Mouse (Mus musculus) gastrocnemius, postnatal 25 days (tissue): ENCODE results near the gene Pgpep1. TPM values are rescaled to one million over a fixed set of nuclear protein-coding genes. Genes with fewer than 3 reads are reported as not detected.
A peak's percentile ranks its signal among the peaks of the same experiment; 100 is the strongest.

ENCODE experiments used
- DNase-seq: peaks from one replicate; pipeline ENCODE4 v3.0.0; 2022
- total RNA-seq, 2 experiments: library from RNA; stranded (reverse); gene quantifications; 1 replicate in 1 of 2; 2 replicates in 1 of 2; pipeline ENCODE4 v1.2.3; 2021

The Pgpep1 gene
- total RNA-seq, 2 experiments from 2014 or later: 18.6 to 22.6 TPM

DNA sequence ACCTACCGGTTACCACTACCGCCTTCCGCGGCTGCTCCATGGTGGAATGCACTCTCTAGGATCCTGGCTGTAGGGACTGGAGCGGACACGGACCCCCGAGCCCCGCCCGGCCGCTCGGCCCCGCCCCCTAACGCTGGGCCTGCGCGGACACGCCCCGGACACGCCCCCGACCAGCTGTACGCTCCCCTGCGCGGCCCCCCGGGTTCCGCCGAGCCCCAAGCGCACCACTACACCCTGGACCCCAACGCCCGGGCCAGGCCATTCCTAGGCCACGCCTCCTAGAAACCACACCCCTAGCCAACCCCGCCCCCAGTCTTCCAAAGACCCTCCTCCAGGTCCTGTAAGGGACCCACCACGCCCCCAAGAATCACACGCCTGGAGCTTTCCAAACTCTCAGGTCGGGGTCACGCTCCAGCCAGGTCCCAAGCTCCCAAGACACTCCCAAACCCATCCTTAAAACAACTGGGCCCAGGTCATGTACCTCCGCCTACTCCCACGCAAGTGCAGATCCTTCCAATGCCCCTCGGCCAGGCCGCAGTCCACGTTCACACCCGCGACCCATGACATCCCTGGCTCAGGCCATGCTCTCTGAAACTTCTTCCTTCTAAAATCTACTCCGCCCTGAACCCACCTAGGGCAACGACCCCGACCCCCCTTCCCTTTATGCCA is 450 bp downstream of the Pgpep1 start:
- DNase-seq: peak; percentile 93

DNA sequence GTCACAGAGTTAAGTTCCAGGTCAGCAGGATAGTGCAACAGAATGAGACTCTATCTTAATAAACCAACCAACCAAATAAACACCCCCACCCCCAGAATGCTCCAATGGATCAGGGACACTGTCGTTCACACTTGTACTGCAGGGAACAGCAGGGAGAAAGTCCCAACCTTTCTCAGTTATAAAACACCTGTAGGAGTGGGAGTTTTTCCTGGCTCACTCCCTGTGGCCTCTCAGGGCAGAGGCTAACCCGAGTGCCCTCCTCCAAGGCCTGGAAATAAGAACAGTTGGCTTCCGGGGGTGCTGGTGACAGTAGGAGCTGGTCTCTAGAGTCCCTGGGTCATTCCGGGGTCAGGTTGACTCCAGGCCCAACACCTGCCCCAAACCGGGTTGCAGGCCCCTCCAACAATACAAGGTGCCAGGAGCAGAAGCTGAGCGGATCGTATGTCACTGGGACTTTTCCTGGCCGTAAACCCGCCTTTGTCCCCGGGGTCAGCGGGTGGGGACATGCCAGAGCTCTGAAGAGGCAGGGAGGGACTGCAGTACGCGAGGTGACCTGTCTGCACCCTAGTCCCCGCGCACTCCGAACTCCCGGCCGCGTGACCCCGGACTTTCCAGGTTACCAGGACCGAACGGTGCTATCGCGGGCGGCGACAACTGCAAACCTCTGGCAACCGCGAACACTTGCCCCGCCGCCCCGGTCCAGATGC is 1.1 kb downstream of the Pgpep1 start:
- DNase-seq: no peak

DNA sequence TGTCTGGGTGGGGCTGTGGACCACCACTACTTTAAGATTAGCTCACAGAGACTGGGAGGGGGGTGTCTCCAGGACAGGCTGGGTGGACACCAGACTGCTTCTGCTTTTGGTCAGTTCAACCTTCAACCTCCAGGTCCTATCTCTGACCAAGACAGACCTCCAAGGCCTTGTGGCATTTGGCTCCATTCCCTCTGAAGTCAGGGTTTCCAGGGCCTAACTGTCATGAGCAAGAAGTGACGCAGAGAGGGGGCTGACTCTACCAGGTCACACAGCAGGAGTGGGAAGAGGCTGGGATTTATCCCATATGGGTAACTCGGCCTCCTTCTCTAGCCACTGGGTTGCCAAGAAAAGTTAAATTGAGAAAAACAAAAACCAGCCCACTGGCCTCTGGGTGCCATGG is 2.4 kb downstream of the Pgpep1 start:
- no peak for DNase-seq

DNA sequence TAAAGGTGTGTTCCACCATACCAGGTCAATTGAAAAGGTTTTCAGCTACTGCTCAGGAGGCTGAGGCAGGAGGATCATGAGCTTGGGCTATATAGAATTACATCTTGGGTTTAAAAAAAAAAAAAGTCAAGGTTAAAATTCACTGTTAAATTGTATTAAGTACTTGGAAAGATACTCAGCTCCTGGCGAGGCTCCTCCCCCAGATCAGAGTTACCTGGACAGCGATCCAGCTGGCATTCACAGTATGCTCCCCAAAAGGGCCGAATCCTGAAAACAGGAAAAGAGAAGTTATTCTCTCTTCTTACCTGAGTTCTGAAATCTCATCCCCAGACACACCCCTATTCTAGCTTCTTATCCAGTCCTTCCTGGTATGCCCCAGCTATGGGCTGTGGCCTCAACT is 3.0 kb downstream of the Pgpep1 start:
- DNase-seq: no peak

DNA sequence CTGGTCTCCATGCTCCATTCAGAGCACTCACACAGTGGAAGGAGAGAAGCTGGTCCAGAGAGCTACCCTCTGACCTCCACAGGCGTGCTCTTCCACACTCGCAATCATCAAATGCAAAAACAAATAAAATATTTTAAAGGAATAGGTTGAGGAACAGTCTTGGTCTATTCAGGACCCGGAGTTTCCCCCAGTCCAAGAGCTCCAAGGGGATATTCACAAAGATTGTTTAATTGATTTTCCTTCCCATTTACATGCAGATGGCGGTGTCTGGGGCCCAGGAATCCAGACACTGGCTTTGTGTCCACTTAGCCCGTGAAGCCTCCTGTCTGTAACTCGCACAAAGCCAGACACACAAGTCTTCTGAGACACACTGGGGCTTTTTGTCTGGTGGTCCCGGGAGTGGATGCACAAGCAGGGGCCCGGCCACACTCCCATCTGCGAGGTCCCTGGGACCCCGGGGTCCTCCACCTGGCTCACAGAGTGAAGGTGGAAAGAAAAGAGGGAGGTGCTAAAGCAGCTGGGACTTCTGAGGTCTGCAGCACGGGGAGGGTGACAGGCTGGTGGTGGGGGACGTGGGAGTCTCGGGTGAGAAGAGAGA is 3.9 kb downstream of the Pgpep1 start:
- DNase-seq: no peak

DNA sequence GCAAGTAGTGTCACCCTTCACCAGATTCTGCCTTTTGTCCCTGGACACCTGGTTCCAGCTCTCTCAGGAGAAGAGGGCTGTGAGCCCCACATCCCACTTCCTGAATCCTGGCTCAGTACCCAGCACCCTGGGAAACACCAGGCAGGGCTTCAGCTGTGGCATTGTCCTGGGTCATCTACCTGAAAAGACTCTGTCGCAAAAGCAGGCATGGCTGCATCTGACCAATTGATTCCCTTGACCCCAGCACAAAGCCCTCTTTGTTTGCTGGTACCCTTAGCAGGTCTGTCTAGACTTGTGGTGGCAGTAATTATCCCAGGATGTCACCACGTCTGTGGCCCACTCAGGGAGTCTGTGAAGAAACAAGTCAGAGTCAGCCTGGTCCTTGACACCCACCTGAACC is 4.7 kb downstream of the Pgpep1 start:
- no peak for DNase-seq

DNA sequence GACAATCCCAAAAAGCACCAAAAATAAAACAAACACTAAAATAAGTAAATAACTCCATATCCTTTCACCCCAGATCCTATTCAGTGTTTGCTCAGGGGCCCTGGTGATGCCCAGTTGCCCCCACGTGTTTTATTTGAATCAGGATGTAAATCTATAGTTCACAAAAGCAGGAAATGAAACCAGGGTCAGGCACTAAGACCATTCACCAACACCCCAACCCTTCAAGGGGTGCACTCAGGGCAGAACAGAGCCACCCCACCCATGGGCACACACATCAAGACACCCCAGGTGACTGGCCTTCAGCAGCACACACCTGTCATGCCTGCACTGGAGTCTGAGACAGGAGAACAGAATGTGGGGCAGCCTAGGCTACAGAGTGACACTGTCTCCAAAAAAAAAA is 6.1 kb downstream of the Pgpep1 start:
- no peak for DNase-seq

DNA sequence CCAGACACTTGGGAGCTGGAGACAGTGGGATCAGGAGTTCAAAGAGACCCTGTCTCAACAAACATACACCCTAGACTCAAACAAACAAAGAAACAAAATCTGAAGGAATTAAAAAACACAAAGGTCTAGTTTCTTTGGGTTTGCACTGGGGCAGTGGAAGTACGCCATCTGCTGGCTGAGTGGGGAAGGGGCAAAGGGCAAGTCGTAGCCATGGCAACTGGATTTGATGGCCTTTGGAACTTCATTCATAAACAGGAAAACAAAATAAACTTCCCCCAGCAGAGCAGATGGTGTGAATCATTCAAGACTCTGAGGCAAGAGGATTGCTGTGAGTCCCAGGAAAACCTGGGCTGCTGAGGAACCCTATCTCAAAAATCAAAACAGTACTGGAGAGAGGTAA is 7.0 kb downstream of the Pgpep1 start:
- DNase-seq: no peak

DNA sequence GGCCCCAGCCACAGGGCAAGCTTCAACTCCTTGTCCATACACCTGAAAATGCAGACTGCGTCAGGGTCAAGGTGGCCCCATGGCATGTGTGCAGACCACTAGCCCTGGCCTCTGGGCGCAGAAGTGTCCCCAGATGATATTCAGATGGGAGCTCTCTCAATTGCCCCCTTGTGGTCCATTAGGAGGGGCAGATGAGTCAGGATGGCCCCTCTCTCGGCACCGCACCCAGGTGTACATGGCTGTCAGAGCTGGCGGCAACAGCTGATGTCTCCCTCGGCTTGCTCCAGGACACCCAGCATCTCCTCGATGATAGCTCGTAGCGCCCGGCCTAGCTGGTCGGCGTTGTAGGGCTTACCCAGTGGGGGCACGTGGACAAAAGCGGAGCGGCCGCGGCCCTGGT is 9.8 kb downstream of the Pgpep1 start:
- DNase-seq: no peak

DNA sequence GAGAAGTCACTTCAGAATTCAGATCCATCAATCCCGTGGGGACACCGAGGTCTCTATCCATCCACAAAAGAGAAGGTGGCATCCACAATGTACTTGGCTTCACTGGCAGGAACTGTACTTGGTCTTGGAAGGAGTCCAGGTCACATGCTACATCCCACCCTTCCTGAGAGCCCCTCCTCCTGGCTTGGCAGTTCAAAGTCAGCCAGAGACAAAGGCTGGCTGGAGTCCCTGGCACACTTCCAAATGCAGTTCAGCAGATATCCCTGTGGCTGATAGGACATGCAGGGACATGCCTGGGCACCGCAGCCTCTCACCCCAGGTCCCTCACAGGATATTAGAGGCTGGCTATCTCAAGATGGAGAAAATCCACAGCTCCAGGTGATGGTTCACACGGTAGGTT is 10.9 kb downstream of the Pgpep1 start:
- DNase-seq: peak; percentile 70

DNA sequence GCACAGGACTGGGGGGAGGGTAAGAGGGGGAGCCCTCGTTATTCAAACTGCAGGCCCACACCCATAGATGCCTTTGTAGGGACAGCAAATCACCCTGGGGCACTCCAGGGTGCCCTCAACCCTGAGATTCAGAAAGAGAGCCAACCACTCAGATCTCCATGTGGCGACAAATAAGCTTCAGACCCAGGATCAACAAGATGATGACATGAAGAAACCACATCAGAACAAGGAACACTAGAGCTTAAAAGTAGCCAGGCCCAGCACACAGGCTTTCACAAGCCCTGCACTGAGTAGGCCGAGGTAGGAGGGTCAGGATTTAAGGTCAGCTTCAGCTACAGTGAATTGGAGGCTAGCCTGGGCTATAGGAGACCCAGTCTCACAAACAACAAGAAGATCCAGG is 11.3 kb downstream of the Pgpep1 start:
- no peak for DNase-seq

DNA sequence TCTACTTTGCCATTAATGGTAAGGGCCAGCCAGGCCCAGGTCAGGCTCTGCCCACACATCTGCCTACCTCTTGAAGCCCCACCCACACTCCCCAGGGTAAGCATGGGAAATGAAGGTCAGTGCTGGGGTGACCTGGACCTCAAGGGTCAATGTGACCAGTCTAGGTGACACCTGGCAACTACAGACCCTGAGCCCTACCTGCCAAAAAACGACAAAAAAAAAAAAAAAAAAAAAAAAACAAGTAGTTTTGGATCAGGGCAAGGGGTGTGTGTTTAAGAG is 12.1 kb downstream of the Pgpep1 start:
- no peak for DNase-seq

DNA sequence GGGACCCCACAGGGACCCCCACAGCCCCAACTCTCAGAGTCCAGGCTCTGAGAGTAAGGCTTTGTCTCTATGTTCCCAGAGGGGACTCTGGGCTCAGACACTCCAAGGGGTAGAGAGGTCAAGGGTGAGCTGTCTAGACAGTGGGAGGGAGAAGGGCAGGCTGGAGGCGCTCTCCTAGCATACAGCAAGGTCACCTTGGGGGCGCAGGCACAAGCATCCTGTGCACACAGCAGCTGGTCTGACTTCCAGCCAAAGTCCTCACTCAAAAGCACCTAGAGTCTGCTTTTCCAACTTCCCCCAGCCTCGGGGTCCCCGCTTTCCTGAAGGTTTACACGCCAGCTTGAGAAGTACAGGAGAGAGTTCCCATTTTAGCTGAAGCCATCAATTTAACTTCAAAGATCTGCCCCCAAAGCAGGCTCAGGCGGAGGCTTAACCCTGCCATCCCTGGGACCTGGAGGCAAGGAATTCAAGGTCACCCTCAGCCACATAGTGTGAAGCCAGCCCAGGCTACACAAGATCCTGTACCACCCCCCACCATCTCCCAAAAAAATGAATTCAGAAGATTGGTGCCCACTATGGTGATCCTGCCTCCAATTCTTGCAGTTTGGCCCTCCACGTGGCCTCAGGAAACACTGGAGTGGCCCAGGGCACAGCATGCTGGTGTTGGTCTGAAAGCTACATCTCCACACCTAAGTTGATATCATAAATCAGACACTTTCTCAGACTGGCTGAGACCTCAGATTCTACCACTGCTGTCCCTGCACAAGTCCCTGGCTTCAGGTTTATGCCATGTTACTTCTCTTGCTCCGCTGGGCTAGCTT is 12.6 kb downstream of the Pgpep1 start:
- DNase-seq: no peak

DNA sequence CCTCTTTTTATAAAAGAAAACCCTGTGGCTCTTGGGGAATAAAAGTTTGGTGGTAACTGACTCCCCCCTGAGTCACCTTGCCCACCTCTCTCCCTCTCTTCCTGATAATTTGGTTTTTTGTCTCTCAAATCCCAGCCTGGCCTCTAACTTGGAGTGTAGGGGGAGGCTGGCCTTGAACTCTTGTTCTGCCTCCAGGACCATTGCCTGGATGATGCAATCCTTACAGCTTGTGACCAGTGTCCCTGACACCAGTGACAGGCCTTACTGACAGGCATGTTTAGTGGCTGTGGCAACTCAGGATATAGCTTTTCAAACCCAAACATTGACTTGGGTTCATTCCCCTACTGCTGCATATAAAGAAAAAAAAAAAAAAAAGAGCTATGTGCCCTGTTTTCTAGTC is 13.4 kb downstream of the Pgpep1 start:
- DNase-seq: no peak

DNA sequence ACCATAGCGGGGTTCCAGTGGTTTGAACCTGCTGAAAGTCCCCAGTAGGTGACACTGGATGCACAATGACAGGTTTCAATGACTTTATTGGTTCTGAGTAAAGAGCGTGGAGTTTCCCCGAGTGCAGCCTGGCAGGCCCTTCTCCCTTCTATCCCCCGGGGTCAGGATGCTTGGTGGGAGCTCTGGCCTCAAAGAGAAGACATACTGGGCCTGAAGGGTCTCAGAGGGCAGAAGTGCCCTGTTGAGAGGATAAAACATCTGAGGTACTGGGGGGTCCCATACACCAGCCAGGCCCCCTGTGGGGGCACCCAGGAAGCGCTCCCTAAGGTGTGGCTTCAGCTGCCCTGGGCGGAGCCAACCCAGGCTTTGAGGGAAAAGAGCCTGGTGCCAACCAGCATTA is 13.8 kb downstream of the Pgpep1 start:
- no peak for DNase-seq

DNA sequence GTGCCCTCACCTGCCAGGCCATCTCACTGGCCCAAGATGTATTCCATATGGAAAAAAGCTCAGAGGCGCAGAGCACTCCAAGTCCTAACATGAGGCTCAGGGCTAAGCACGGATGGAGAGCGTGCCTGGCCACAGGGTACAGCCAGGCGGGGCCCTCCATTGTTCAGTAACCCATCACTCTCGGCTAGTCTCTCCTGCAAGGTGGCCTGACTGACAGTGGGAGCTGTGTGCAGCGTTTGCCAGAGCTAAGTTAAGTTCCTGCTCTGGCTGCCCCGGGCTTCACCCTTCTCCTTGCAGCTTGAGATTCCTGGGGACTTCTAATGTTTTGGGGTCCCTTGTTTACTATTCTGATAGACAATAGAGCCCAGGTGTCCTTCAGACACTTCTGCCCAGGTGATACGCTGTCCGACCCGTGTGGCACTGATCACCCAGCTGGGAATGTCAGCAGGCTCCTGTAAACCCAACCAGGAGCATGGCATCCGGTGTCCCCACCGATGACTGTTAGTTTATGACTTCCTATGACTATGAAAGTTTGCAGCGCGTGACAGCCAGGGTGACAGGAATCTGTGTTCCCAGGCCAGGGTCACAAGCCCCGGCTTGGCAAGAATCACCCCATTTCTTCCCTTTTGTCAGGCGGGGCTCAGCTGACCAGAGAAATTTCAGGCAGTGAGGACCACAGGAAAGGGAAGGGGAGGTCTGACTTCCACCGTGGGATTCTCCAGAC is 14.5 kb downstream of the Pgpep1 start:
- no peak for DNase-seq

DNA sequence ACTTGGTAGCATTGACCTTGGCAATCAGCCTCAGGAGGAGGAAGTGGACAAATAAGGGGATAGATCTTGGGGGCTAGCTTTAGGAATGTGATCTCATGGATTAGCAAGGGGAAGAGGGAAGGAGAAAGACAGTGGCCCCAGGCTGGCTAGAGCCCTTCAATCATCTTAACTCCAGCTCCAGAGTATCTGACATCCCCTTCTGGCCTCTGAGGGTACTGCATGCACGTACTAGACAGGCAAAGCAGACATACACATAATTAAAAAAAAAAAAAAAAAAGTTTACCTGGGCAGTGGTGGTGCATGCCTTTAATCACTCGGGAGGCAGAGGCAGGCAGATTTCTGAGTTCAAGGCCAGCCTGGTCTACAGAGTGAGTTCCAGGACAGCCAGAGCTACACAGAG is 16.1 kb downstream of the Pgpep1 start:
- DNase-seq: no peak

DNA sequence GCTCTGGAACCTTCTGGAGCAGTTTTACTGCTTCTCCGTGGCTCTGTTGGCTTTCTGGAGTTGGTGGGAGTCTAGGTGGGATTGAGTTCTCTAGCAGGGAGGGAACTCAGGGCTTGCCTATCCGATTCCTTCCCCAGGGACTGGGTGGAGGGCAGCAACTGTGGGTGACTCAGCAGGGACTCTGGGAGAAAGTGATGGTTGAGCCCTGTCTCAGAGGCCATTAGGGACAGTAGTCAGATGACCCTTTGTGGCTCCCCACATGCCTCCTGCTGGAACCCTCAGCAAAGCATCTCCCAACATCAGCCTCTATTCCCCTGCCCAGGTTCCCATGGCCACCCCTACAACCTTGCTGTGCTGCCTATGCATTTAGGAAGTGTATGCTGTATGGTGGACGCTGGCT is 17.2 kb downstream of the Pgpep1 start:
- DNase-seq: no peak

DNA sequence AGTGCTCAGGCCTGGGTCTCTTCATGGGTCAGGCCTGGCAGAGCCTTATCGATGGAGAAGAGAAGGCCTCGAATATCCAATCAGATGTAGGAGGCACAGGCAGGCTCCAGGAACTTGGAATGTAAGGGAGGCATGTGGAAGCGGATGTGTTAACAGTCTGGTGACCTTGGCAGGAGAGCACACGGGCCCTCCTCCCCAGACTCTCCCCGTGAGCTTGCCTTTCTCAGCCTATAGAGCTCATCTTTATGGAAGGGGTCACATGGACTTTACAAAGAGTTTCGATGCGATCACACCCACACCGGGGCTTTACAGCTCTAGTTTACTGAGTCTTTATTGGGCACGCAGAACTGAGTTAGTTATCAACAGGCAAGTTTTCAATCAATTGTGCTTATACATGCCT is 21.4 kb downstream of the Pgpep1 start:
- no peak for DNase-seq

DNA sequence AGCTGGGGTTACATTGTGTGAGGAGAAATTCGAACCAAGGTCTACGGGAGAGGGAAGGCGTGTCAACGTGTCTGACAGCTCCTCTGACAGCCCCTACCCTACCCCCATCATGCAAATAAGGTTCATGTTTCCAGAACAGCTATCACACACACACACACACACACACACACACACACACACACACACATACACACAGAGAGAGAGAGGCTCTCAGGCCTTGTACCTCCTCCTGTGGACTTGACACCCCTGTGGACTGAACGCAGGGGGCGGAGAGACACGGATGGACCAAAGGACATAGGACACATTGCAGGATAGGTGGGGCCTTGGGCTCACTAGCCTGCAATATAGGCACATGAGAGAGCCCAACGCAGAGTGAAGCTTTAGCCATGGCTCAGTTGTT is 23.4 kb downstream of the Pgpep1 start:
- no peak for DNase-seq

DNA sequence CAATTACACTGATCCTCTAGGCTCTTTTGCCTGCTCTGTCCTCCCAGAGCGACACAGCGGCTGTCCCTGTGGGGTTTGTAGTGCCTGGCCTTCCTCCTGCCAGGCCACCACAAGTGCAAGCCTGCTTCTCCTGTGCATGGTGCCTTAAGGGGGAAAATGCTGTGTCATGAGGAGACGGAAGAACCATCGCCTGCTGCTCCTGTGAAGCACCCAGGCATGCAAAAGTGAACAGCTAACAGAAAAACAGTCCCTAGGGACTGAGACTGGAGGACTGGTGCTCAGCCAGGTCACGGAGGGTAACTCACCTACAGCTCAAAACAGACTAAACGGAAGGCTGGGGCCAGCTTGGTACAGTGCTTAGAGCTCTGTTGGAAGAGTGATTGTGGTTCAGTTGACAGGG is 24.7 kb downstream of the Pgpep1 start:
- DNase-seq: no peak

DNA sequence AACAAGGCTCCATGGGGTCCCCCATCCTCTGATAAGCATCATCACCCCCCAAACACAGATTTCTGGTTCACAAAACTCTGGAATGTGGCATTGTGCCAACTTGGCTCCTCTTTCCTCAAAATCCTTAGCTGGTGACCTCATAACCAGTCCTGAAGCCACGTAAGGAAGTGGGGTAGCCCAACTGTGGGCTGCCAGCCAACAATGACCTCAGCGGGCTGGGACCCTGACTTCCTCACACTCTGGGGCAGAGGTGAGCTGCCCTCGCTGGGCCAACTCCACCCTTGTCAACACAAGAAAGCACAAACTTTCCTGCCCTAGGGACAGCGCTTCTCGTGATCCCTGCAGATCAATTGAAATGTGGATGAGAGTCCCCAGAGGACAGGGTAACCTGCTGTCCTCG is 26.1 kb downstream of the Pgpep1 start:
- peak; percentile 52 for DNase-seq
